Mouse (Mus musculus) mouse trophoblast stem cell (cell line): ENCODE measurements at regions not wholly inside any gene's neighbourhood (a gene's known extent, or its start where the extent isn't known, plus 50 kb on each side); places are given as distances from the start of the nearest gene placed in this dataset.
"Not testable (repeated sequence)": the region's sequence is repeated elsewhere in the genome, so short reads cannot be mapped to it uniquely, and the experiment has no call there.

Experiments used
- in situ Hi-C, 2 experiments: fragments of 300-500 bp; cut with MseI, MboI; formaldehyde crosslinking; loops; 2 replicates in 1 of 2; 3 replicates in 1 of 2; pipeline ENCODE4 v1.15.1; 2025

DNA sequence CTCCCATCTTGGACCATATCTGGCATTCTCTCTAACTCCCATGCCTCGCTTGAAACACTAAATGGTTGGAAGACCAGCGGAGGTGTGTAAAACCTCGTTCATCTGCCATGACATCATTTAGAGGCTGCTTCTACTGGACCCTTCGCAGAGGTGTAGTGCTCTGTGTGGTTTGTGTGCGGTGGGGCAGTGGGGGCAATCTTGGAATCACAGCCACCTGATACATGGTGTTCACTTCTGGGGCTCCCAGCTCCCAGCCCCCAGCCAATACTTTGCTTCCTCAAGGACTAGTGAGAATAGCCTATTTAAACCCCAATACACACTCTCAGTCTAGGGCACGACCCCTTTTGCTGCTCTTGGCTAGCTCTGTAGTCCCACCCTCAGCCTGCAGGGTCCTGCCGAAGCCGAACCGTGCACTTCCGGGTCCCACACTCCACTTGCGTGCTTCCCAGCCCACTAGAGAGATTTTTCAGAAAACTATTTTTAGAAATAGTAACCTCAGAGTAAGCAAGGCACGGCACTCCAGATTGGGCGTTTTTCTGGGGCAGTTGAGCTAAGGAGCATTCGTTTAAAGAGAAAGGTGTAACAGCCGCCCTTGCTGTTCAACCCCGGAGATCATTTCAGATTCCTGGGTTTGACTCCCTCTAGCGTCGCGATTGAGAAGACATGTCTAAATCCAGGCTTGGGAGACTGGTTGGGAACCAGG, 304.2 kb downstream of the Ets1 start:
- in situ Hi-C loops = loop anchor here (5.0 to 25.0 kb wide), 4 partner anchors 155 to 528 kb away; no protein-coding TSS in a partner anchor

DNA sequence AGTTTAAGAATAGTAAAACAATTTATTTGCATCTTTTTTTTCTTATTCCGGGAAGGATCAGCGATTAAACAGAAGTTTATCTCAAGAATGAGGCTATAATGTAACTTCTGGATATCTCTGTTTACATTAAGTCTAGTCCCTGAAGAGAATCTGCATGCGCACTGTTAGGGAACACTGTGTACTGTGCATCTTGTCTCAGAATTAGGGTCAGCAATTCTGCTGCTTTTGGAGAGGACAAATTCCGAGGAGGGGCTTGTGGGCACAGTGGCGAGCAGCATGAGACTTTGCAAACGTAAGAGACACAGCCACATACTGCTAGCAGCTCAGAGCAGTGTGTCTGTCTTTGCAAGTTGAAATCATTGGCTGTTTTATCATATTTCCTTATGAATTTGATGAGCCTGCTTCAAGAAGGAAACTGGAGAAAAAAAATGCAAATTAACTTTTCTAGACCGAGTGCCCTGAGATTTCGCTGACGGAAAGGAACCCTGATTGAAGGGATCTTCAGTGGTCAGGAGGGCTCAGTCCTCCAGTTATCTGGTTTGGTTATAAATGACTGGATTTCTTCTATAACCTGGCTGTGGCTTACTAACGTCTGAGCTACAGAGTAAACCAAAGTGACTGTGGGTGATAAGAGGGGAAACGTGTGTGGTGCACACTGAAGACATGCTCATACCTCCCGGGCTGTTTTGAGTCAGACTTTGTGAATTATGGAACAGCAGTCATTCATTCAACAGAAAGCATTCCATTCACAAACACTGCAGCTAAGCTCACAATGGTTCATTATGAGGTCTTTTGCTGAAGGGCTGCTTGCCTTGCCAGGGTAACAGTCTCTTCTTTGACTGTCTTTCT, 305.1 kb downstream of the Ets1 start:
- in situ Hi-C loops = loop anchor here (5.0 to 25.0 kb wide), 4 partner anchors 154 to 529 kb away; no protein-coding TSS in a partner anchor

DNA sequence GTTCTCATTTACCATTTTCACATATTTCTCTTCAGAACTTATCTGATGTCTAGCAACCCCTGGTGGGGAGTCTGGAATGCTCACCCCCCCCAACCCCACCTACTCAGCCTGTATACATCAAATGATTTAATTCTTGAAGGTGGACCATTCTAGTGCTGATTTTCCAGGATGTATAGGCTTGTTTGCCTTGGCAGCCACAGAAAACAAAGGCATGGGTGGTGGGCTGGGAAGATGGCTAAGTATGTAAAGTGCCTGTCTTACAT, 305.7 kb downstream of the Ets1 start:
- in situ Hi-C loops = loop anchor here (5.0 to 25.0 kb wide), 4 partner anchors 153 to 529 kb away; no protein-coding TSS in a partner anchor

DNA sequence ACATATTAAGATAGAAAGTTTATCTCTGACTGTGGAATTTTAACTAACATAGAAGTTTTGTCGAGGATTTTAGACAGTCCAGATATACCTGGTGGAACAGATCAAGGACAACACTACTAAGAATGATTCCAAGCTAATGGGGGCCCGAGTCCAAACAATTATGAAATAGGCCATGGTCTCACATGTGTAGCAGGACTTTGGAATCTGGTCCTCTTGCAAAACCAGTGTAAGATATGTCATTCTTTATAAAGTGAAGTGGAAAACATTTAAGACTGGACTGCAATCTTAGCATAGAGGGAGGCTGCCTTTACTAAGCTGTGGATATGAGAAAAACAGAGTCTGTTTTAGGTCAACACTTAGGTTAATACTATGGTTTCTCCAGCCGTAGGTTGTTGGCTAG, 311.2 kb downstream of the Ets1 start:
- in situ Hi-C loops = loop anchor here (10.0 to 25.0 kb wide), 3 partner anchors 148 to 535 kb away; no protein-coding TSS in a partner anchor

DNA sequence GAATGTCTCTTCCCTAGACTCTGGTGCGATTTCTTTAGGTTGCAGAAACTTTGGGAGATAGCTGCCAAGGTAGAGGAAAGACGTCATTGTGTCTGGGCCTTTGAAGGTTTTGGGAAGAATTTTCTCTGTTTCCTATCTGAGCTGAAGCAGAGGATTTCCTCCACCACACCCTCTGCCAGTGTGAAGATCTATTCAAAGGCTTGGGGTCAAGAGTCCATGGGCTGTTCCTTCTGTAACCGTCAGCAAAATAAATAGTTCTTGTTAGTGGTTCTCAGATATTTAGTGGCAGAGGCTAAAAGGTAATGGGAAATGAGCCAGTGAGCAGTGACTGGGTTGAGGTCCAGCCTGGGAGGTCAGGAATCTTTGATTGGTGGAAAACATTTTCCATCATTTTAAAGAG, 313.0 kb downstream of the Ets1 start:
- in situ Hi-C loops = loop anchor here (10.0 to 25.0 kb wide), 3 partner anchors 146 to 537 kb away; no protein-coding TSS in a partner anchor

DNA sequence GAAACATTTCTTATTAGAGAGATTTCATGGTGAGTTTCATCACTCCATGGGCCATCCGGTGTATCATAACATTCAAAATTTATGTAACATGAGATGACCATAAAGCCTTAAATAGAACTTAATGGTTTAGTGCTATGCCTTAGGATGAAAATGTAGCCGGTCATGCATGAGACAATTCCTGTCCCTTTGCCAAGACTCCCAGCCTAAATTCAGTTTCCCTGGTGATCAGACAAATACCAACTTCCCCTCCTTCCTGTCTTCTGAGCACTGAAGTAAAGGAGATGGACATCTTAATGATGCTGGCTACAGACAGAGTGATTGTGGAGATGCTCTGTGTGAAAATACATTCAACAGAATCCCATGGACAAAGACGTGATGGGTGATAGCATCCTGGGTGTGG, 322.7 kb downstream of the Ets1 start:
- in situ Hi-C loops = no loop called here

DNA sequence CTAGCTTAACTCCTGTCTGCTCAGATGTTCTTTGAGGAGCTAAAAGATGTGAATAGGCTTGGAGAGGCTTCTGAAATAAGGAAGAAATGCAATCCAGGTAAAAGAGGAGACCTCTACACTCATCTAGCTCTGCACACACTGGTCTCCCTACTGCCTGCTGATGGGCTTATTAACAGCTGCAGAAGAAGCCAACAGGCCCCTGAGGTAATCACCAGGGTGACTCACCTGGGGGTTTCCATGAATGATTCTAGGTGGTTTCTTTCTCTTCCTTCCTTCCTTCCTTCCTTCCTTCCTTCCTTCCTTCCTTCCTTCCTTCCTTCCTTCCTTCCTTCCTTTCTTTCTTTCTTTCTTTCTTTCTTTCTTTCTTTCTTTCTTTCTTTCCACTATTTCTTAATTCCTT, 323.4 kb downstream of the Ets1 start:
- in situ Hi-C loops = not testable (repeated sequence)

DNA sequence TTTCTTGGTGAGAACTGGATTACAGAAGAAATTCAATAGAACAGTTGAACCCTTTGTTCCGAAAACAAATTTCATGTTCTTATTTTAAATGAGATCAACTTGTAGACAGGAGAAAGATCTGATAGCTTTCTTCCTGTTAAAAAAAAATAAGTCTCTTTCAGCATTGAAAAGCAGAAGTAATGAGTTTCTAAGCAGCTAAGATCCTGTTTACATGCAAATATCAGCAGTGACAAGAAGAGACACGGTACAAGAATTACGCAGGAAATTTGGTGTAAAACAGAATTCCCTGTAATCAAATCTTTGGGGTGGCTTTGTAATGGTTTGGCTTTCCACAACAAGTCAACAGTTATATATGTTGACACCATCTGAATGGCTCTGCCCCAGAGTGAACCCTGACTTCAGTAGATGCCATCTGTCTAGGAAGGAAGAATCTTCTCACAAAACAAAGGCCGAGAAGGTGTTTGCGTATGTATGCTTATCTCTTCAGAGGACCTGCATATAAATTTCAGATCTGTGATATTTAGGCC, 326.7 kb downstream of the Ets1 start:
- in situ Hi-C loops = no loop called here

DNA sequence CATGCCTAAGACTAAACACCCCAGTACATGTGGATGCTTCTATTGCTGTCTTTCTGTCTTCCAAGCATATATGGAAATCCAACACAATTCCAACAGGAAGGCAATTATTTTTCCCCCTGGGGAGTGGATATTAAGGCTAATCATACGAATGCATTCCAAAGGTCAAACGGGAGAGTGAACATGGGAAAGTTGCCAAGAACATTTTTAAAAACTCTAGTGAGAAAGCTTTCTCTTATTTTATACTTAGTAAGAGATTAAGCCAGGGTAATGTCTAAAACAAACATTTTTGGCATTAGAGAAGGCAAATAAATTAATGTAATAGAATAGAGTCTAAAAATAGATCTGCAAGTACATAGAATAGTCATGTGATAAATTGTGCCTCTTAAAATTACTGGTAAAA, 332.4 kb downstream of the Ets1 start:
- in situ Hi-C loops = no loop called here

DNA sequence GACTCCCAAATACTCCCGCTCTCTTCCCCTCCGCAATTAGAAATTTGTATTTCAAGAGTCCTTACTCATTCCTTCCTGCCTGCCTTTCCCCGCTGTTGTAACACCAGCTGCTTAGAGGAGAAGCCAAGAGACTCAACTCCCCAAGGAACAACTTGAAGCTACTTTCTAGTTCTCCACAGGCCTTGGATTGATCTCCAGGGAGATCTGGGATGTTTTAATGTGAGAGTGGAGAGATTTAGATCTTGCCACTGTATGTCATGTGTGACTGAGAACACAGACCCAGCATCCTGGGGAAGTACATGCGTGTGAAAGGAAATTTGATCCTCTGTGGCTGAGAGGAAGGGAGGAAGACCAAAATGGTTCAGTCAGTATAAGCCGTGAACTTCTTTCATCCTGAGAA, 335.4 kb downstream of the Ets1 start:
- in situ Hi-C loops = no loop called here

DNA sequence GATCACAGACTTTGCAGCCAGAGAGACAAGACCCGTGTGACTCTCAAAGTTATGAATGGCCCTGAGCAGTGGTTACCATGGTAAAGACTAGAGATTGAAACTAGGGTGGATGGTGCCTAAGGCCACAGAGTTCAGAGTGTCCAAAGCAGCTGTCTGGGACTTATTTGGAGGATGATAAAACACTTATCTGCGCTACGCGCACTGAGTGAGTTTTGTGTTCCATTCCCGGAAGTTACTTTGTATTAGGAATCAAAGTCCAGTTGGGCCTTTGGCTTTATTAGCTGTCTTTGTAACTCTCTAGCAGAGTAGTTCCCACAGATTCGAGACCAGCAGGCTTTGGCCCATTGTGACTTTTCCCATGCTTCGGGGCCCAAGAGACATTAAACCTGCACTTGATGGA, 335.9 kb downstream of the Ets1 start:
- in situ Hi-C loops = no loop called here

DNA sequence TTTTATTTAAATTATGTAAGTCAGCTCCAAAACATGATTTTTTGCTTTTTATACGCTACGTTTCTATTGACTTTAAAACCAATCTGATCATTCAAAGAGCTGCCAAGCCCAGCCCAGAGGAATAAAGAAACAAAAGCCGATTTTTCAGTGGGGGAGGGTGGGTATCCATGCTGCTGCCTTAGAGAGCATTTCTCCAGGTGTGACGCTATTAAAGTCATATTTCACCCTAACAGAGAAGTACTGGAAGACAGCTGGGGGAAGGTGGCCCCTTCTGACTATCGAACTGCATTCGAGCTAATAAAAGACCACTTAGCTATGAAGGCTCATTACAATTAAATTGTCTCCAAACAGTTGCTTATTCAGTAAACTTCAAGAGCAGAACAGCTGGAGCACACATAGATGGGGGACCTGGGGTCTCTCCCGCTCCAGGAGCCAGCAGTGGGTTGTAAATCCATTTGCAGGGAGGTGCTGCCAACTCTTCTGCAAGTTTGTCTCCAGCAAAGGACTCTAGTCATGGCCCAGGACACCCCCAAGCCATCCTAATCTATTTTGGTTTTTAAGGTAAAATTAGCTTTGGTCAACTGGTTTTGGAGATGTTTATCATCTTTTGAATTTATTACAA, 336.5 kb downstream of the Ets1 start:
- in situ Hi-C loops = no loop called here

DNA sequence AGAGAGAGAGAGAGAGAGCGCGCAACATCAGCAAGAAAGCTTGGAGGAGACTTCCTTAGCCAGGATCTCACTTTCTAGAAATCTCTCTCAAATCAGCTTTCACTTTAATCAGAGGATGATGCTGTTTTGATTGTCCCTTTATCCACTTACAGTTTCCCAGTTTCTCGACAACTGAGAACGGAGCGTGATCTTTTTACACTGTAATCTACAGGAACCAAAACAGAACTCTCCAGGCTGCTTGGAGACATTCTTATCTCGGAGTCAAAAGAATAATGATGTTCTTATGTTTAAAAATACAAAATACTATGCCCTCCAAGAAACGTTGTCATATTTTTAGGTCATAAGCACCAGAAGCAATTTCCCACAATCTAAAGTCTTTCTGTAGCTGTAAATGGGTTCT, 341.7 kb downstream of the Ets1 start:
- in situ Hi-C loops = no loop called here

DNA sequence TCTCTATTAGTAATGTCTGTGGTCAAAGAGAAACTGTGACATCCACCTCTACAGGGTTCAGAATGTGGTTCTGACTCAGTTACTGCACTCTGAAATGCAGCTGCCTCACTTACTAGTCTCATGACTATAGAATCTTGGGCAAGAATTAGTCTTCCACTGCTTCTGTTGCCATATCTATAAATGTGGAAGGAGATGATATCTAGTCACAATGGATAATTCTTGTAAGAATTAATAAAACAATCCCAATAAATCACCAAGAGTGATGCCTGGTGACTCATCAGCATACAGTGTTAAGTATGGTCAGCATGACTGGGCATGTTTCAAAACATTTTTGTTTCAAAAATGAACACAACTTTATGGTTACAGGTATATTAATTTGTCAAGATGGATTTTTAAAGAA, 344.8 kb downstream of the Ets1 start:
- in situ Hi-C loops = no loop called here

DNA sequence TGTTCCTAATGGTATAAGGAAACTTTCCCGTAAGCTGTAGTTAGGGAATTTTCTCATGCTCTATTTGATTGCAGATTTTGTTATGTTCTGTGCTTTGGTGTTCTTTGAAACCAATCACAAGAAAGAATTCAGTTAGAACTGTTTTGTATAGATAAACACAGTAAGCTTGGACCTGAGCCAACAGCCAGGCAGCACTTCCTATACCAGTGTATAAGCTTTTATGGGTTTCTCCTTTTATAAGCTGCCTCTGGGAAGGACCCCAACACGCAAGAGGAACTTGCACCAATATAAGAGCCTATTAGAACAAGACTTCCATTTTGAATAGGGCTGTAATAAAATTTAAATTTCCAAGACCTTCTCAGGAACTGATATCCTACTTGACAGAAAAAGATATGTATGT, 347.2 kb downstream of the Ets1 start:
- in situ Hi-C loops = no loop called here

DNA sequence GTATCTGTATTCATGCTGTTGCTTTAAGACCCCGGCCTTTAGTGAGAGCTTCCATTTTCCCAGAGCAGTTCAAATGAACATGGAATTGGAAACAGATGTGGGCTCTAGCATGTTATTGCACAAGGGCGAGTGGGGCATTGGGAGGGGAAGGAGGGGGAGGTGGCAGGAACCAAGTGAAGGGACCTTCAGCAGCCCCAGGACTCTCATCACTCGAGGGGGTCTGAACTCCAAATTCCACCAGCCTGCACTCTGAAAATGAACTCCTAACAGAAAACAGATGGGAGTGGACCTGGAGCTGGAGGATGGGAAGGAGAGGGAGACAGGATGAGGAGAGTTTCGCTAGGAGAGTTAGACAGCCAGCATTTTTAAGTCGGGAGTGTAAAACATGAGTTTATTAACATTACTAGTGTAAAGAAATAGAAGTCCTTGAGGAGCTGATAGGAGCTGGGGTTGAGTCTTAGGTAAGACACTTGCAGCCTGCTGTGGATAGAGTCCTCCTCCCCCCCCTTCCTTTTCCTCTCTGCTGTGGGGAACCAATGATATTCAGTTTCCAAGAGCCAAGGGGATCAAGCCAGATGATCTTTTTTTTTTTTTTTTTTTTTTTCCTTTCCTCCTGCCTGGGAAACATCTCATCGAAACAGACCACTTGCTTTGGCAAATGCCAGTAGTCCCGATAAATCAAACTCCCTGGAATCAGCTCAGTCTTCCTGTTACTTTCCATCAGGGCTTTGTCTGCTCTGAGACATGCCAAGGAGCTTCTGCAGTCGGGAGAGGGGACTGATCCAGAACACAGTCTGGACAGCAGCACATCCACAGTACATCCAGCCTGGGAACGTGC, 351.0 kb downstream of the Ets1 start:
- in situ Hi-C loops = no loop called here

DNA sequence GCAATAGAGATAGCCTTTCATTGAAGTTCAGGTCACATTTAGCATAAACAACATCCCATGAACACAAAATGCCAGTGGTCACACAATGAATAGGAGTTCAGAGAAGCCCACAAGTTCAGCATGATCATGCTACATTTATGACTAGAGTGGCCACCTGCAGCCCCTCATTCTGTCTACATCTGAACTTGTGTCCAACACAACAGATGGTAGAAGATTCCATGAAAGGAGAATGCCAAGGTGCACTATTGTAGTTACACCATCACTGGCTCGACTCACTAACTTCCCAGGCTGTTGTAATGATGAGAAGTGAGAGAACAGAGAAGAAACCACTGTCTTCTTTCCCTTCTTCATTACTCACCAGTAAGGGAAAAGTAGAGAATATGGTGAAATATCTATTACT, 353.0 kb downstream of the Ets1 start:
- in situ Hi-C loops = no loop called here

DNA sequence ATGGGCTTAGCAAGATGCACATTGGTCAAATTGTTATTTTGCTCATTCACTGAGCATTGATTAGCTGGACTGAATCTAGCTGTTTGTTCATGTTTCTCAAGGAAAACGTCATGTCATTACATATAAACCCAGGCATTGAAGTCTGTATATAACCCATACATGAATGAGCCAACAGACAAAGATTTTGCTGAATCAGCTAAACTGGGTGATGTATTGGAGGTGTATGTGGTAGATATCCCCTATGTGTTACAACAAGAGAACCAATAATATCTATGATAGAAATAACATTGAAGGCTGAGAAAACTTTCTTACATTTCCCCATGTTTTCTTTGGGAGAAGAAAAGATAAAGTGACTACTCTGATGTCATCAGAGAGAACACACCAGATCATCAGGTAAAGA, 362.3 kb downstream of the Ets1 start:
- in situ Hi-C loops = no loop called here

DNA sequence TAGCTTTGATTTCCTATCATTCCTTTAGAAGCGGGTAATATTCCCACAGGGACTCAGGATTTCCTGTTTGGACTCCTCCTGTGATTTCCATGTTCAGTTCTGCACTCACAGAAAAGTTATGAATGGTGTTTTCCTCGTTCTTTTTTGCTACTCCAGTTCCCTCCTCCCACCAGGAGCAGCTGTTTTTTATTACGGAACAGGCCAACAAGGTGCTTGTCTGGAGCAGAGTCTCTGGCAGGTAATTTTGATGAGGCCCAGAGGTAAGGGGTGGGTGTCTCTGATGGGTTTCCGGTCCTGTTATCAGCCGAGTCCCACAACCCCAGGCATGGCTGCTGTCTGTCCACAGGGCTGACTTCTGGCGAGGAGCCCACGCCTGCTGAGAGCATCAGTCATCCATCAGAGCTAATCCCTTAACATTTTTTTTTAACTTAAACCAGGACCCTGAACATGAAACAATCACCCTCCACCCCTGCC, 364.7 kb downstream of the Ets1 start:
- in situ Hi-C loops = no loop called here

DNA sequence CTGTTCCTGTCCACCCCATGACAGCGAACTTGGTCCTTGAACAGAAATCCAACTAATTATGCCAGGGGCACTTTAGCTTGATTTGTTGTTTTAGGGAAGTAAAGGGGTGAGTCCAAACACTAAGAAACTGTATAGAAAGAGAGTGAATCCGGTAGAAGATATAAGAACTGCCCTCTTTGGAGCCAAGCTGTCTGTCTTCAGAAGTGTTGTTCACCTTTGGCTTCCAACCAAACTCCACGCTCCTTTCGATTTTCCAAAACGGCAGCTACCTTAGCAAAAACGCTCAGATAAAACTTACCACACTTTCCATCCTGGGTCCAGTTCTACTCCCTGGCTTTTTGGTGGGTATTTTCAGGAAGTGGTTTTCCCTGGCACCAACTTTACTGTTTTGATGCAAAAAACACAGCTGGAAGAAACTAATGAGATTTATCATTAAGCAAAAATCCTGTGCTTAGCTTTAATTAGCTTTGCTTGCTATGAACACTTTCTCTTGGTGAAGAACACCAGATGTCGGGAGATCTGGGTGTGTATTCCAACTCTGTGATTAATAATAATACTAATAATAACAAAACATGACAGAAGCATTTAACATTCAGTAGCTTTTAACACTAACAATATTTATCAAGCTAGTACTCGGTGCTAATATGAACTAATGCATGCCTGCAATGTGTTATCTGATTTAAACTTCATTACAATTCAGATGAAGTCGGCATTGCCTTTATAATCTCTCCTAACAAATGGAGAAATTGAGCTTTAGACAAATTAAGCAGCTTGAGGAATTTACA, 365.3 kb downstream of the Ets1 start:
- in situ Hi-C loops = no loop called here

DNA sequence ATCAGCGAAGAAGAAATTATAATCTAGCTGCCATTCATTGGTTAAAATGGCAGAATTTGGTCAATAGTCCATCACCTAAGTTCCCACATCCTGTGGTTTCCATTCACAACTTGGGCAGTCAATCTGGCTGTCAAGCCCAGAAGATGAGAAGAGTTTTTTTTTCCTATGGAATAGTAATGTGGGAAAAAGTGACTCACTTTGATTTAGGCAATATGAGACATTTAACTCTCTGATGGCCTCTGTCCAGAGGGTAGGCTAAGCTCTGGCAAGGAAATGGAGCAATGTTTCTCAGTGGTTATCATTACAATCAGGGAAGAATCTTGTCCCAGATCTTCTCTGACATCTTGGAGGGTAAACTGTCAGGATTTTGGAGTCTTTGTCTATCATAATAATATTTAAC, 367.9 kb downstream of the Ets1 start:
- in situ Hi-C loops = no loop called here
